Mouse (Mus musculus) lung, postnatal 0 days (tissue): ENCODE data around the gene Iqsec1.

Experiments
- CTCF ChIP-seq: IDR thresholded peaks from 2 replicates; pipeline ENCODE4 v1.5.1; 2016; ENCODE audit warnings: antibody characterized with exemption, mild to moderate bottlenecking
- EP300 ChIP-seq: IDR thresholded peaks from 2 replicates; pipeline ENCODE4 v1.6.1; 2016; ENCODE audit warnings: antibody characterized with exemption, mild to moderate bottlenecking, control low read depth

GRCm38 (mm10) chr6:90783176-90783575, 205.3 kb downstream of the Iqsec1 start:
- TF ChIP-seq CTCF (no peak), EP300 (no peak)
